Mouse (Mus musculus): Measurements from ENCODE around the gene Taf15. TPM values are rescaled to one million over a fixed set of nuclear protein-coding genes. Genes with fewer than 3 reads are reported as not detected.

Taf15 gene
- polyA plus RNA-seq, 1 experiment from 2014 or later: 11.1 TPM

DNA sequence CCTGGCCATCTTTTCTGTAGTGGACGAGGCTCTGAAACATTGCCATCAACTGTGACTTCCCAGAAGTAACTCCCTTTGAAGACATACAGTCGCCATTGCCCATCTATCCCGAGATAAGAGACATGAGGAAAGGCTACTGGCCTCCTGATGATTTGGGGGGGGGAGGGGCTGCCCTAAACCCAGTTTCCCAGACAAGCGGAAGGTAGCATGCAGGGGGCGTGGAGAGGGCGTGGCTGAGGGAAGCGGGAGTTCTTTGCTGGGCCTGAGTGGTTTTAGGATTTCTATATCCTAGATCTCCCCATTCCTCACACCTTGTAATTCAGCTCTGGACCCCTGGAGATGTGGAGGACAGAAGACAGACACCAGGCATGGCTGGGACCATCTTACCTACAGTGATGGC, 29.1 kb upstream of the Taf15 start:
- Histone ChIP-seq H3K36me3 (no peaks in the 10 kb centered on the region), H3K27me3 (peaks cover 63% of the 10 kb centered on the region), H3K9ac (no peak overlapping the region), H3K9me3 (replicated peaks) (no peaks in the 10 kb centered on the region), H3K4me2 (replicated peaks) (no peak overlapping the region), H3K27ac (replicated peaks) (no peak overlapping the region), H3K4me3 (replicated peaks) (no peak overlapping the region), H3K4me1 (peaks cover 32% of the 10 kb centered on the region)
- ATAC-seq (ENCODE audit: insufficient number of reproducible peaks, low FRiP score, low TSS enrichment, low read depth): no peak
- 12% methylated on average over 7 of the region's 7 CpGs for WGBS

- peaks cover 63% of the 10 kb centered on the region for H3K27me3 ChIP-seq
- H3K36me3 ChIP-seq: no peaks in the 10 kb centered on the region
- 27% methylated on average over 19 of the region's 19 CpGs for WGBS
- no peak overlapping the region for H3K27ac ChIP-seq (replicated peaks)
- no peaks in the 10 kb centered on the region for H3K9me3 ChIP-seq (replicated peaks)
- ATAC-seq (ENCODE audit: insufficient number of reproducible peaks, low FRiP score, low TSS enrichment, low read depth): no peak
- H3K4me2 ChIP-seq (replicated peaks): peak overlapping the region; percentile 44
- H3K4me3 ChIP-seq (replicated peaks): peak overlapping the region; percentile 15
- H3K9ac ChIP-seq: no peak overlapping the region
- peaks cover 35% of the 10 kb centered on the region for H3K4me1 ChIP-seq
Measured at GRCm38 (mm10) chr11:83445001-83445400, 27.9 kb upstream of the Taf15 start.

DNA sequence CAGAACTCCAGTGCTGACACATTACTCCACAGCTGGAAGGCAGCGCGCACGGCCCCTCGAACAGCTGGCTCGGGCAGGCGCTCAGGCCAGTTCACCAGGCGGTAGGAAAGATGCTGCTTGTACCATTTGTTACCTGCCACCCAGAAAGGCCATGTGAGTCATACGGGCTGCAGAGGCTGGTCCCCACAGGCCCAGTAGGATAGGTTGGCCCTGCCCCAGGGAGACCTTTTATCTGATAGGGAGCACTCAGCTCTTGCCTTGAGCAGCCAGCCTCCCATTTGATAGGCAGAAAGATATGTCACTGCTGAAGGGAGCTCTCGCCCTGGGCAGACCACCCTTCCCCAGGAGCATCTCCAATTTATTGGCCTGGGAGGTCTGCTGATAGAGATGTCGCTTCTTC, 25.3 kb upstream of the Taf15 start:
- peaks cover 45% of the 10 kb centered on the region for H3K27me3 ChIP-seq
- no peak overlapping the region for H3K4me3 ChIP-seq (replicated peaks)
- no peaks in the 10 kb centered on the region for H3K36me3 ChIP-seq
- H3K4me1 ChIP-seq: peaks cover 30% of the 10 kb centered on the region
- ATAC-seq (ENCODE audit: insufficient number of reproducible peaks, low FRiP score, low TSS enrichment, low read depth): no peak
- H3K9ac ChIP-seq: no peak overlapping the region
- WGBS: 57% methylated on average over 10 of the region's 10 CpGs
- no peak overlapping the region for H3K4me2 ChIP-seq (replicated peaks)
- no peaks in the 10 kb centered on the region for H3K9me3 ChIP-seq (replicated peaks)
- H3K27ac ChIP-seq (replicated peaks): no peak overlapping the region

DNA sequence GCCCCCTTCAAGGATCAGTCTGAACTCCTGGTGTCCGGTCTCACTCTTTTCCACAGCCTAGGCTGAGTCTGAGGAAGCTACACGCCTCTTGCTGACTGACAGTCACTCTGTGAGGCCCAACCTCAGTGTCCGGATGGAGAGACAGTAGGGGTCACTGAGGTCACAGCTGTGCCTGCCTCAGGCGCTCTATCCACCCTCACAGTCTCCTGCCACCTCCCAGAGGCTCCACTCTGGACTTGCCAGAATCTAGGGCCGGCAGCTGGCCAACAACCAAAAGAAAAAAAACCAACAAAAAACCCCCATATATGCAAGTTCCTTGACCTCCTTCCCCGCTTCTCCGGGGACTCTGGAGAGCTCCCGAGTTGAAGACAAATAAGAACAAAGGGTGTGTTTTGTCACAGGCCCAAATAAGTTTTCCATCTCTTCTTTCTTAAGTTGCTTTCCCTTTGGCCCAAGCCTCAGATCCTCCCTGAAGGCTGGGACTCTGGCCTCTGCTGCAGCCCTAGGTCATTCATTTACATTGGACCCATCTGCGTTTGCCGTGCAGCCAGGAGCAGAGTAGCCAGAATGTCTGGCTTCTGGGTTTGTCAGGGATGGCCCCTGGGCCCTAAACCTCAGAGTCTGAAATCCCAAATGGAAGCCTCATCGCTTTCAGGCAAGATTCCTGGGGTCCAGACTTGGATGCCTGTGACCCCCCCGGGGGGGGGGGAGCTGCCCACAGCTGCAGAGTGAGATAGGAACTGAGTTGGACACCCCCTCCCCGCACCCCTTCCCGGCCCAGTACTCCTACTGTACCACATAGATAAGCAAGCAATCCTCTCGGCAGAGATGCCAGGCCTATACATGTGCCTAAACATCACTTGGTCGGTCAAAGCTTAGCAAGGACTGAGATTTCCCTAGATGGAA, 24.6 kb upstream of the Taf15 start:
- Histone ChIP-seq H3K27me3 (peaks cover 39% of the 10 kb centered on the region), H3K27ac (replicated peaks) (0 out of 2 replicates have a peak overlapping the region, but pooled peaks have one; percentile 40), H3K4me1 (peaks cover 27% of the 10 kb centered on the region), H3K9ac (no peak overlapping the region), H3K36me3 (no peaks in the 10 kb centered on the region), H3K4me3 (replicated peaks) (no peak overlapping the region), H3K4me2 (replicated peaks) (no peak overlapping the region), H3K9me3 (replicated peaks) (no peaks in the 10 kb centered on the region)
- 32% methylated on average over 16 of the region's 16 CpGs for WGBS
- ATAC-seq (ENCODE audit: insufficient number of reproducible peaks, low FRiP score, low TSS enrichment, low read depth): no peak

GRCm38 (mm10) chr11:83448927-83449236, 24.0 kb upstream of the Taf15 start:
- no peak for ATAC-seq (ENCODE audit: insufficient number of reproducible peaks, low FRiP score, low TSS enrichment, low read depth)
- Histone ChIP-seq H3K4me3 (replicated peaks) (no peak overlapping the region), H3K9me3 (replicated peaks) (no peaks in the 10 kb centered on the region), H3K27ac (replicated peaks) (no peak overlapping the region), H3K4me1 (peaks cover 24% of the 10 kb centered on the region), H3K36me3 (no peaks in the 10 kb centered on the region), H3K4me2 (replicated peaks) (no peak overlapping the region), H3K27me3 (peaks cover 33% of the 10 kb centered on the region), H3K9ac (no peak overlapping the region)

DNA sequence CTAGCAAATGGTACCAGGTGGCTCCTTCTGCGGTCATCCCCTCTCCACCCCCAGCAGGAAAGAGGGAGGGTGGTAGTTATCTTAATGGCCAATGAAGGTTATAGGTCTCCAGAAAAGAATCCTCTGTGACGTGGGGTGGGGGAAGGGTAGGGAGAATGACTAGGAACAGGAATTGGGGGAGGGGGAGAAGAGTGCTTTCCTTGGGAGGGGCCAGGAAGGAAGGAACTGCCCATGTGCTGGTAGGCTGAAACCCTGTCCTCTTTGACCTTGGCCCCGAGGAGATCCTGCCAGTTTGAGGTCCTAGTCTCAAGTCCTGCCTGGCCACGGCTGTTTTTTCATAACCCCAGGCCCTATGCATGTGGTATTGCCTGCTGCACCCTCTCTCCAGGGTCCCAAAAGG, 23.6 kb upstream of the Taf15 start:
- WGBS: 28% methylated on average over 4 of the region's 4 CpGs
- Histone ChIP-seq H3K4me2 (replicated peaks) (no peak overlapping the region), H3K9me3 (replicated peaks) (no peaks in the 10 kb centered on the region), H3K9ac (no peak overlapping the region), H3K27me3 (peaks cover 28% of the 10 kb centered on the region), H3K4me3 (replicated peaks) (no peak overlapping the region), H3K4me1 (peaks cover 25% of the 10 kb centered on the region), H3K27ac (replicated peaks) (no peak overlapping the region), H3K36me3 (no peaks in the 10 kb centered on the region)
- ATAC-seq (ENCODE audit: insufficient number of reproducible peaks, low FRiP score, low TSS enrichment, low read depth): no peak

DNA sequence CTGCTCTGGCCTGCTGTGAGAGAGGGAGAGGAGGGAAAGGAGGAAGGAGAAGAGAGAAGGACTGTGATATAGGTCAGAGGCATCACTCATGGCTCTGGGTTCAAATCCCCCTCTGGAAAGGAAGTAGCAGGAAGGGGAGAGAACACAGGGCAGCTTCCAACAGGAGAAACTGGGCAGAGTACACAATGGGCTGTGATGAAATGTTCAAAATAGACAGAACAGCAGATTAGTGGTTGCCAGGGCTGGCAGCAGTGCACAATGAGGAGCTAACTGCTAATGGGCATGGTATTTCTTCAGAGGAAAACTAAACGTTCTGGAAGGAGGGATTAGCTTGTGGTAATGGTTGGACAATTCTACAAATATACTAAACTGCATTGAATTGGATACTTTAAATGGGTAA, 22.3 kb upstream of the Taf15 start:
- Histone ChIP-seq H3K36me3 (no peaks in the 10 kb centered on the region), H3K4me2 (replicated peaks) (no peak overlapping the region), H3K9ac (no peak overlapping the region), H3K4me3 (replicated peaks) (no peak overlapping the region), H3K27me3 (peaks cover 16% of the 10 kb centered on the region), H3K4me1 (peaks cover 28% of the 10 kb centered on the region), H3K9me3 (replicated peaks) (no peaks in the 10 kb centered on the region), H3K27ac (replicated peaks) (no peak overlapping the region)
- 14% methylated on average over 1 of the region's 1 CpGs for WGBS
- ATAC-seq (ENCODE audit: insufficient number of reproducible peaks, low FRiP score, low TSS enrichment, low read depth): no peak

GRCm38 (mm10) chr11:83451281-83451680, 21.6 kb upstream of the Taf15 start:
- no peak for ATAC-seq (ENCODE audit: insufficient number of reproducible peaks, low FRiP score, low TSS enrichment, low read depth)
- no peak overlapping the region for H3K4me3 ChIP-seq (replicated peaks)

DNA sequence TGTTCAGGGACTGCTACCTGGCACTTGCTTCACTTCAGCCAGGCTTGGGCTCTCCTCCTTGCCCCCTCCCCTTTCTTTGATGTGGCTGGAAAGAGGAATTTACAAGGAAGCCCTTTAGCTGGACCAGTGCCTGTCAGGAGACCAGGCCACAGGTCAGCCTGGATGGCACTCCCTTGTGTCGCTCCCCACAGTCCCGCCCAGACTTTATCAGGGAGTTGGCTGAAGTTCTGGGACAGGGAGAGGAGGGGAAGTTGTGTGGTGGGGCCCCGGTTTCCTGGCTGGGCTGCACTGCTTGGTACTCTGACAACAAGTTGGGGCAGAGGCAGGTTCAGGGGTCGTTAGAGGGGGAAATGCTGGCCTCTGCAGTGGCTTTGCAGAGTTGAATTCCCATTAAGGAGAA, 18.3 kb upstream of the Taf15 start:
- H3K27ac ChIP-seq (replicated peaks): peak overlapping the region; percentile 45; the same call in 1 of the 2 replicates
- peaks cover 27% of the 10 kb centered on the region for H3K4me1 ChIP-seq
- H3K27me3 ChIP-seq: no peaks in the 10 kb centered on the region
- H3K9ac ChIP-seq: no peak overlapping the region
- 13% methylated on average over 4 of the region's 4 CpGs for WGBS
- no peak overlapping the region for H3K4me3 ChIP-seq (replicated peaks)
- ATAC-seq (ENCODE audit: insufficient number of reproducible peaks, low FRiP score, low TSS enrichment, low read depth): peak; percentile 54; the same call in 1 of the 2 replicates
- no peak overlapping the region for H3K4me2 ChIP-seq (replicated peaks)
- no peaks in the 10 kb centered on the region for H3K9me3 ChIP-seq (replicated peaks)
- H3K36me3 ChIP-seq: no peaks in the 10 kb centered on the region

More at GRCm38 (mm10) chr11:83451281-83451680, 21.6 kb upstream of the Taf15 start:
- WGBS: 85% methylated on average over 10 of the region's 10 CpGs
- Histone ChIP-seq H3K9me3 (replicated peaks) (no peaks in the 10 kb centered on the region), H3K9ac (no peak overlapping the region), H3K36me3 (no peaks in the 10 kb centered on the region), H3K4me1 (peaks cover 33% of the 10 kb centered on the region), H3K27ac (replicated peaks) (no peak overlapping the region), H3K4me2 (replicated peaks) (no peak overlapping the region), H3K27me3 (0 out of 2 replicates have a peak, but pooled peaks cover 9% of the 10 kb centered on the region)

DNA sequence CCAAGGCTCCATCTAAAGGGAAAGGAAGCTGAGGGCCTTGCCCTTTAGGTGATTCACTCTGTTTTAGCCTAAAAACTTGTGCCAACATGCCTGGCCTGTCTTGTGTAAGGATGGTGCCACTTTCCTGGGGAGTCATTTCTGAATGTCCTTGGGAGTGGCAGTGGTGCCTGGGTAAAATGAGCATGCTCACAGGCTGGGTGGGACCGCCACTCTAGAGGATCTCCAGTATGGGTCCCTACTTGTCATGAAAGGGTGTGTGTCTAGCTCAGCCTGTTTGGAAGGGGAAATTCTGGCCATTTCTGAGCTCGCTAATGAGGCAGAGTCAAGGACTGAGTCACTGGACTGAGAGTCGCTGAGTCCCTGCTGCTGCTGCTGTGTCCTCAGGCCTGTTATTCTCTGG, 17.3 kb upstream of the Taf15 start:
- no peaks in the 10 kb centered on the region for H3K27me3 ChIP-seq
- no peak for ATAC-seq (ENCODE audit: insufficient number of reproducible peaks, low FRiP score, low TSS enrichment, low read depth)
- no peaks in the 10 kb centered on the region for H3K36me3 ChIP-seq
- peak overlapping the region; percentile 29; the same call in 1 of the 2 replicates for H3K27ac ChIP-seq (replicated peaks)
- H3K9ac ChIP-seq: no peak overlapping the region
- H3K4me3 ChIP-seq (replicated peaks): no peak overlapping the region
- H3K4me2 ChIP-seq (replicated peaks): no peak overlapping the region
- WGBS: 55% methylated on average over 3 of the region's 3 CpGs
- peaks cover 27% of the 10 kb centered on the region for H3K4me1 ChIP-seq
- H3K9me3 ChIP-seq (replicated peaks): no peaks in the 10 kb centered on the region

DNA sequence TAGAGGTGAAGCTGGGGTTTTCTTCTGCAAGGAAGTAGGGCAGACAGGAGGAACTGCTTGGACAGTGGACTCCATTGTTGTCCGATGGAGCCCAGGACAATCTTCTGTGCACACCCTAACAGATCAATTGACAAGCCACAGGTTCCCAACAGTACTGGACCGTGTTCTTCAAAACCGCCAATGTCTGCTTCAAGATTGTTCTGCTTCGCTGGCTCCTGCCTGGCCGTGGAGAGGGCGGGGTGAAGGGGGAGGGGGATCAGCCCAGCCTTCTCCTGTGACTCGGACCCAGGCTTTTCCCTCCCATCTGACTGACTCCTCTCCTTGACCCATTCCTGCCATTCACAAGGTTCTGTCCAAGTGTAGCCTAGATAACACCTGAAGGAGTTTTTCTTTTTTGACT, 15.6 kb upstream of the Taf15 start:
- WGBS: 23% methylated on average over 7 of the region's 7 CpGs
- H3K4me3 ChIP-seq (replicated peaks): no peak overlapping the region
- ATAC-seq (ENCODE audit: insufficient number of reproducible peaks, low FRiP score, low TSS enrichment, low read depth): no peak

More for the DNA sequence above, 15.6 kb upstream of the Taf15 start:
- no peak overlapping the region for H3K4me2 ChIP-seq (replicated peaks)
- H3K9ac ChIP-seq: no peak overlapping the region
- H3K4me1 ChIP-seq: peaks cover 30% of the 10 kb centered on the region
- H3K27me3 ChIP-seq: 0 out of 2 replicates have a peak, but pooled peaks cover 3% of the 10 kb centered on the region
- no peaks in the 10 kb centered on the region for H3K36me3 ChIP-seq
- H3K27ac ChIP-seq (replicated peaks): no peak overlapping the region
- no peaks in the 10 kb centered on the region for H3K9me3 ChIP-seq (replicated peaks)

Measured in embryonic facial prominence, embryonic 15.5 days (tissue).